Mouse (Mus musculus) intestine, postnatal 0 days (tissue): ENCODE measurements around the gene Olfr635. TPM values are rescaled to one million over a fixed set of nuclear protein-coding genes. Genes with fewer than 3 reads are reported as not detected.

ENCODE experiments used
- ATAC-seq: fragments of 200-750 bp; cut with Nextera tagmentation; 2 replicates; pipeline ENCODE4 v1.8.0; 2017; ENCODE audit warnings: mild to moderate bottlenecking, moderate TSS enrichment, moderate library complexity
- H3K27ac ChIP-seq: fragments of 300-500 bp; sonication (generic); 2 replicates; pipeline ENCODE4 v1.5.1; 2014; ENCODE audit warnings: mild to moderate bottlenecking, low read depth, low read length, moderate library complexity
- H3K27me3 ChIP-seq: fragments of 300-500 bp; sonication (generic); replicated peaks from 2 replicates; pipeline ENCODE4 v1.6.1; 2014; ENCODE audit warnings: low read length, mixed read lengths; ENCODE audit not compliant: control insufficient read depth, insufficient read depth
- H3K36me3 ChIP-seq: fragments of 300-500 bp; sonication (generic); 2 replicates; pipeline ENCODE4 v1.6.1; 2014; ENCODE audit warnings: mild to moderate bottlenecking, moderate library complexity; ENCODE audit not compliant: control insufficient read depth, insufficient read depth
- H3K4me1 ChIP-seq: fragments of 300-500 bp; sonication (generic); replicated peaks from 2 replicates; pipeline ENCODE4 v1.6.1; 2014; ENCODE audit warnings: antibody characterized with exemption, low read length, mixed read lengths; ENCODE audit not compliant: control insufficient read depth, insufficient read depth
- H3K4me2 ChIP-seq: fragments of 300-500 bp; sonication (generic); replicated peaks from 2 replicates; pipeline ENCODE4 v1.6.1; 2014; ENCODE audit warnings: low read depth, mild to moderate bottlenecking, moderate library complexity
- H3K4me3 ChIP-seq: fragments of 300-500 bp; sonication (generic); 2 replicates; pipeline ENCODE4 v1.5.1; 2014; ENCODE audit warnings: low read depth, low read length
- H3K9ac ChIP-seq: fragments of 300-500 bp; sonication (generic); 2 replicates; pipeline ENCODE4 v1.6.1; 2014; ENCODE audit warnings: mild to moderate bottlenecking, low read depth, low read length
- H3K9me3 ChIP-seq: fragments of 300-500 bp; sonication (generic); 2 replicates; pipeline ENCODE4 v1.6.1; 2016; ENCODE audit warnings: mixed run types; ENCODE audit not compliant: control insufficient read depth
- CTCF ChIP-seq: sonication (generic); IDR thresholded peaks from 2 replicates; pipeline ENCODE4 v1.5.1; 2016; ENCODE audit warnings: low read depth, mild to moderate bottlenecking, control low read depth, antibody characterized with exemption, moderate library complexity
- WGBS: fragments of 180-500 bp; shearing (Covaris S2); extraction: QIAGEN DNeasy Blood & Tissue Kit; methylation state at CpG from one replicate; pipeline ENCODE4 v1.1.7; 2014; 5-methylcytosine and 5-hydroxymethylcytosine counted together
- polyA plus RNA-seq: library from polyadenylated mRNA; unstranded; fragments of >200 nt; fragmentation: Nextera tagmentation; extraction: Ambion mirVana; gene quantifications from 2 replicates; pipeline ENCODE4 v1.2.1, GENCODE M21; 2015

The Olfr635 gene
- polyA plus RNA-seq, 1 experiment from 2014 or later: not detected

- TF ChIP-seq CTCF: no peak
- no peaks in the 10 kb centered on the region for H3K9me3 ChIP-seq
Observed at GRCm38 (mm10) chr7:104035145-104035544, 64.2 kb downstream of the Olfr635 start, which contains the start of gene Olfr641. Gene Olfr641, plus strand, starts transcription at chr7:104035445.

More at GRCm38 (mm10) chr7:104035145-104035544, 64.2 kb downstream of the Olfr635 start, which contains the start of gene Olfr641:
- no peak within 1 kb of the TSS for H3K4me3 ChIP-seq
- H3K4me2 ChIP-seq: no peak within 1 kb of the TSS
- no peaks in the 10 kb centered on the region for H3K36me3 ChIP-seq
- 67% methylated on average over 1 of the region's 1 CpGs for WGBS
- no peaks in the 10 kb centered on the region for H3K27me3 ChIP-seq
- no peaks in the 10 kb centered on the region for H3K4me1 ChIP-seq
- no peak within 1 kb of the TSS for H3K9ac ChIP-seq
- no peak for ATAC-seq
- H3K27ac ChIP-seq: no peak within 1 kb of the TSS

Other genes starting within 250 kb of the Olfr635 start
- not detected in 2 replicates for gene Olfr628, start 240.8 kb upstream of the Olfr635 start, polyA plus RNA-seq
- not detected in 2 replicates for gene Olfr629, start 226.2 kb upstream of the Olfr635 start, polyA plus RNA-seq
- gene Olfr630, start 213.8 kb upstream of the Olfr635 start, polyA plus RNA-seq: not detected in 2 replicates
- gene Olfr69, start 199.6 kb upstream of the Olfr635 start, polyA plus RNA-seq: not detected in 2 replicates
- gene Olfr68, start 191.5 kb upstream of the Olfr635 start, polyA plus RNA-seq: not detected in 2 replicates
- not detected in 2 replicates for gene Olfr67, start 179.3 kb upstream of the Olfr635 start, polyA plus RNA-seq
- 164 and 228 TPM in 2 replicates for gene Hbb-bt, start 157.2 kb upstream of the Olfr635 start, polyA plus RNA-seq
- gene Hbb-bs, start 143.1 kb upstream of the Olfr635 start, polyA plus RNA-seq: 726 and 1,073 TPM in 2 replicates
- gene Hbb-bh2, start 130.6 kb upstream of the Olfr635 start, polyA plus RNA-seq: not detected in 2 replicates
- not detected in 2 replicates for gene Hbb-bh1, start 128.0 kb upstream of the Olfr635 start, polyA plus RNA-seq
- 0.52 TPM in 1 of 2 replicates, not detected in the other for gene Hbb-y, start 117.9 kb upstream of the Olfr635 start, polyA plus RNA-seq
- gene Olfr66, start 84.9 kb upstream of the Olfr635 start, polyA plus RNA-seq: not detected in 2 replicates
- not detected in 2 replicates for gene Olfr64, start 76.7 kb upstream of the Olfr635 start, polyA plus RNA-seq
- gene Olfr65, start 67.7 kb upstream of the Olfr635 start, polyA plus RNA-seq: not detected in 2 replicates
- not detected in 2 replicates for gene Olfr631, start 42.3 kb upstream of the Olfr635 start, polyA plus RNA-seq
- not detected in 2 replicates for gene Olfr632, start 36.8 kb upstream of the Olfr635 start, polyA plus RNA-seq
- gene Olfr633, start 26.7 kb upstream of the Olfr635 start, polyA plus RNA-seq: not detected in 2 replicates
- not detected in 2 replicates for gene Olfr638, start 27.6 kb downstream of the Olfr635 start, polyA plus RNA-seq
- not detected in 2 replicates for gene Olfr639, start 46.2 kb downstream of the Olfr635 start, polyA plus RNA-seq
- not detected in 2 replicates for gene Olfr640, start 54.4 kb downstream of the Olfr635 start, polyA plus RNA-seq
- not detected in 2 replicates for gene Olfr641, start 64.3 kb downstream of the Olfr635 start, polyA plus RNA-seq
- not detected in 2 replicates for gene Olfr642, start 81.5 kb downstream of the Olfr635 start, polyA plus RNA-seq
- gene 4930516K23Rik, start 90.3 kb downstream of the Olfr635 start, polyA plus RNA-seq: not detected in 2 replicates
- gene Olfr644, start 100.7 kb downstream of the Olfr635 start, polyA plus RNA-seq: not detected in 2 replicates
- not detected in 2 replicates for gene Olfr645, start 114.3 kb downstream of the Olfr635 start, polyA plus RNA-seq
- not detected in 2 replicates for gene Olfr646, start 133.7 kb downstream of the Olfr635 start, polyA plus RNA-seq
- gene Ubqln5, start 158.7 kb downstream of the Olfr635 start, polyA plus RNA-seq: not detected in 2 replicates
- gene Olfr643, start 166.3 kb downstream of the Olfr635 start, polyA plus RNA-seq: not detected in 2 replicates
- gene Ubqln3, start 172.1 kb downstream of the Olfr635 start, polyA plus RNA-seq: not detected in 2 replicates
- not detected in 2 replicates for gene Ubqlnl, start 179.4 kb downstream of the Olfr635 start, polyA plus RNA-seq
- not detected in 2 replicates for gene Olfm5, start 193.7 kb downstream of the Olfr635 start, polyA plus RNA-seq
- gene Olfr648, start 212.2 kb downstream of the Olfr635 start, polyA plus RNA-seq: 0.08 and 0.09 TPM in 2 replicates
- not detected in 2 replicates for gene Olfr649, start 224.8 kb downstream of the Olfr635 start, polyA plus RNA-seq
- 0.44 and 0.55 TPM in 2 replicates for gene Trim6, start 247.6 kb downstream of the Olfr635 start, polyA plus RNA-seq